Mouse (Mus musculus) midbrain, embryonic 14.5 days (tissue): Measurements from ENCODE around the gene Bmf. TPM values are rescaled to one million over a fixed set of nuclear protein-coding genes. Genes with fewer than 3 reads are reported as not detected.
"Not testable (repeated sequence)": the region's sequence is repeated elsewhere in the genome, so short reads cannot be mapped to it uniquely, and the experiment has no call there.

Source experiments
- ATAC-seq: fragments of 200-750 bp; cut with Nextera tagmentation; 2 replicates; pipeline ENCODE4 v1.8.0; 2017; ENCODE audit warnings: moderate number of reproducible peaks, moderate library complexity; ENCODE audit not compliant: low FRiP score, low TSS enrichment
- DNase-seq: peaks from one replicate; pipeline ENCODE4 v3.0.0-alpha.2; 2015
- H3K27ac ChIP-seq: fragments of 300-500 bp; sonication (generic); replicated peaks from 2 replicates; pipeline ENCODE4 v1.5.1; 2014; ENCODE audit warnings: mild to moderate bottlenecking, low read depth, low read length, moderate library complexity
- H3K27me3 ChIP-seq: fragments of 300-500 bp; sonication (generic); 2 replicates; pipeline ENCODE4 v1.6.1; 2014; ENCODE audit warnings: low read length, control low read depth, mixed read lengths; ENCODE audit not compliant: control insufficient read depth, insufficient read depth
- H3K36me3 ChIP-seq: fragments of 300-500 bp; sonication (generic); 2 replicates; pipeline ENCODE4 v1.6.1; 2014; ENCODE audit warnings: low read length, control low read depth; ENCODE audit not compliant: control insufficient read depth, insufficient read depth
- H3K4me1 ChIP-seq: fragments of 300-500 bp; sonication (generic); 2 replicates; pipeline ENCODE4 v1.6.1; 2014; ENCODE audit warnings: mild to moderate bottlenecking, antibody characterized with exemption, low read length, control low read depth; ENCODE audit not compliant: control insufficient read depth, insufficient read depth
- H3K4me2 ChIP-seq: fragments of 300-500 bp; sonication (generic); 2 replicates; pipeline ENCODE4 v1.6.1; 2014; ENCODE audit warnings: mild to moderate bottlenecking, low read length, moderate library complexity
- H3K4me3 ChIP-seq: fragments of 300-500 bp; sonication (generic); replicated peaks from 2 replicates; pipeline ENCODE4 v1.5.1; 2014; ENCODE audit warnings: low read depth, low read length
- H3K9ac ChIP-seq: fragments of 300-500 bp; sonication (generic); replicated peaks from 2 replicates; pipeline ENCODE4 v1.6.1; 2014; ENCODE audit warnings: mild to moderate bottlenecking, low read length, moderate library complexity
- H3K9me3 ChIP-seq: fragments of 300-500 bp; sonication (generic); 2 replicates; pipeline ENCODE4 v1.6.1; 2016; ENCODE audit warnings: low read length, control low read depth, mixed read lengths; ENCODE audit not compliant: control insufficient read depth
- WGBS: fragments of 180-500 bp; shearing (Covaris S2); extraction: QIAGEN DNeasy Blood & Tissue Kit; methylation state at CpG from one replicate; pipeline ENCODE4 v1.1.7; 2014; 5-methylcytosine and 5-hydroxymethylcytosine counted together
- polyA plus RNA-seq: library from polyadenylated mRNA; unstranded; fragments of >200 nt; fragmentation: Nextera tagmentation; extraction: Ambion mirVana; gene quantifications from 2 replicates; pipeline ENCODE4 v1.2.1, GENCODE M21; 2014

Bmf gene
- polyA plus RNA-seq, 1 experiment from 2014 or later: 1.9 TPM

DNA sequence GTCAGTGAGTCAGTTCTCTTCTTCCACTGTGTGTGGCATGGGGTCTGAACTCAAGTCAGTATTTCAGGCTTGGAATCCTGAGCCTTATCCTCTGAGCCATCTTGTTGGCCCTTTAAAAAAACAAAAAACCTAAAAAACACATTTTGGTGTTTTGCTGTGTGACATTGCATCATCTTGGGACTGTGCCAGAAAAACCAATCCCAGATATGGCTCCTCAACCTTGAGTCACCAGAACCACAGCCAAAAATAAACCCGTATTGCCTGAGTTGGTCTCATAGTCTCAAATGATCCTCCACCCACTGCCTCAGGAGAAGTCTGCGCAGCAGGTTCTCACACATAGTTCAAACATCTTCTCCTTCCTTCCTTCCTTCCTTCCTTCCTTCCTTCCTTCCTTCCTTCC lies 21.5 kb upstream of the Bmf start:
- H3K4me2 ChIP-seq: no peak overlapping the region
- no peak for DNase-seq
- no peak for ATAC-seq
- 96% methylated on average over 2 of the region's 2 CpGs for WGBS
- no peak overlapping the region for H3K9ac ChIP-seq
- H3K27me3 ChIP-seq: no peaks in the 10 kb centered on the region
- H3K27ac ChIP-seq: no peak overlapping the region
- H3K4me1 ChIP-seq: no peaks in the 10 kb centered on the region
- no peak overlapping the region for H3K4me3 ChIP-seq
- H3K9me3 ChIP-seq: no peaks in the 10 kb centered on the region
- no peaks in the 10 kb centered on the region for H3K36me3 ChIP-seq

- Histone ChIP-seq H3K4me1 (no peaks in the 10 kb centered on the region), H3K4me2 (no peak overlapping the region), H3K36me3 (no peaks in the 10 kb centered on the region), H3K9ac (no peak overlapping the region), H3K27ac (no peak overlapping the region), H3K9me3 (no peaks in the 10 kb centered on the region), H3K4me3 (no peak overlapping the region), H3K27me3 (no peaks in the 10 kb centered on the region)
- WGBS: 89% methylated on average over 8 of the region's 8 CpGs
- no peak for ATAC-seq
- no peak for DNase-seq
These were observed 17.7 kb upstream of the Bmf start for GRCm38 (mm10) chr2:118567179-118567578.

- Histone ChIP-seq H3K27ac (no peak overlapping the region), H3K27me3 (no peaks in the 10 kb centered on the region), H3K36me3 (no peaks in the 10 kb centered on the region), H3K4me2 (no peak overlapping the region), H3K4me1 (no peaks in the 10 kb centered on the region), H3K9ac (no peak overlapping the region), H3K9me3 (no peaks in the 10 kb centered on the region), H3K4me3 (no peak overlapping the region)
- ATAC-seq: no peak
- 93% methylated on average over 3 of the region's 3 CpGs for WGBS
- DNase-seq: no peak
These were observed 12.9 kb upstream of the Bmf start for GRCm38 (mm10) chr2:118562431-118562830.

DNA sequence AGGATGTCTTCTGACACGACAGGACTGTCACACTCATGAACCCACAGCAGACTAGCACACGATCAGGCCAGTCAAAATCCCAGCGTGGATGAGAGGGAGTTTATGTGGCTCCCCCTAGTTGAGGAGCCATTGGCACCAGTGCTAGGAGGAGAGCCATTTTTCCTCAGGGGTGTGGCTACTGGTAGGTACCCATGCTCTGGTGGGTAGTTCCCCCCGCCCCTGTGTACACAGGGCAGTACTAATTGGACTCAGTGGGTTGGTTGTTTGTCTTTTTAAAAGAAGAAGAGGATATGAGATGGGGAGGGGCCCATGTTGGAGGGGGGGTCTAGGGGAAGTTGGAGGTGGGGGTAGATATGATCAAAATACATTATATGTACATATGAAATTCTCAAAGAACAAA lies 12.5 kb upstream of the Bmf start:
- Histone ChIP-seq H3K9ac (no peak overlapping the region), H3K27ac (no peak overlapping the region), H3K4me1 (no peaks in the 10 kb centered on the region), H3K27me3 (no peaks in the 10 kb centered on the region), H3K4me2 (no peak overlapping the region), H3K36me3 (no peaks in the 10 kb centered on the region), H3K4me3 (no peak overlapping the region), H3K9me3 (no peaks in the 10 kb centered on the region)
- DNase-seq: no peak
- ATAC-seq: no peak
- 75% methylated on average over 4 of the region's 4 CpGs for WGBS

DNA sequence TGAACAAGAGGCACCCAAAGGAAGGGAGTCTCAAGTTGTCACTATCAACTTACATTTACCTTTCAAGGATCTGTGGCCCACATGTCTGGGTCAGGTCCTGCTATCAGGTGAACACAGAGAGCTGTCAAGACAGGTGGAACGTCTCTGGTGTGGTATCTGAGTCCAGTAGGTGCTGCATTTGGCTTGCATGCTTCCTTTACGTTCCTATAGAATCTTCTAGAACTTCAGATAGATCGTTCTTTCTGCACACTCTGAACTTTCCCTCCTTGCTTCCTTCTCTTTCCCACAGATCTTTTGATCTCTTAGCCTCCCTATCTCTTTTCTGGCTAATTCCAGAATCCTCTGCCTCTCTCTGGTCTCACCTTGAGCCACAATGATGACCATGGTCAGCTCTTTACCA lies 8.9 kb upstream of the Bmf start:
- DNase-seq (no peak), ATAC-seq (no peak)
- Histone ChIP-seq H3K4me3 (no peak overlapping the region), H3K27me3 (no peaks in the 10 kb centered on the region), H3K27ac (no peak overlapping the region), H3K9ac (no peak overlapping the region), H3K9me3 (no peaks in the 10 kb centered on the region), H3K4me2 (no peak overlapping the region), H3K36me3 (no peaks in the 10 kb centered on the region), H3K4me1 (0 out of 2 replicates have a peak, but pooled peaks cover 4% of the 10 kb centered on the region)
- 91% methylated on average over 3 of the region's 3 CpGs for WGBS

GRCm38 (mm10) chr2:118554356-118554990 lies 5.0 kb upstream of the Bmf start:
- not testable (repeated sequence) for DNase-seq, H3K27me3 ChIP-seq, H3K4me1 ChIP-seq, H3K36me3 ChIP-seq, H3K9ac ChIP-seq, H3K9me3 ChIP-seq
- WGBS: 50% methylated on average over 14 of the region's 17 CpGs
- 0 out of 2 replicates have a peak, but pooled peaks have one; percentile 14 for ATAC-seq
- peak overlapping the region; percentile 63; the same call in 1 of the 2 replicates for H3K27ac ChIP-seq
- peak overlapping the region; percentile 40 for H3K4me3 ChIP-seq
- H3K4me2 ChIP-seq: peak overlapping the region; percentile 49

DNA sequence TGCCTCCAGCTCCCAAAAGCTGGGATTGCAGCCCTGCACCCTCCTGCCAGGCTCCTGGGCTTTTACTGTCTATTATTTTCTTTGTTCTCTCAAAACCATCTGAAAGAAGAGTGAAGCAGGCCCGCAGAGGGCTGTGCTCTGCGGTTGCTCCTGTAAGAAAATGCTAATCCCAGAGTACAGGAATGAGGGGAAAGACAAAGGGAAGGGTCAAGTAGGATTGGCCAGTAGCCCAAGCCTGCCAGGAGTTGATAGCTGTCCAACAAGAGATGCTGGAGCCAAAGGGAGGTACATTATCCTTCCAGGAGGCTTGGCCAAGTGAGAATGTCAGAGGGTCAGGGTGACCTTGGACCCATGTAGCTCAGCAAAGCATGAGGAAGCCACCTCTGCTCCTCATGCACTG lies 2.1 kb upstream of the Bmf start:
- no peak overlapping the region for H3K4me2 ChIP-seq
- H3K27me3 ChIP-seq: peaks cover 9% of the 10 kb centered on the region; the same call in 1 of the 2 replicates
- H3K27ac ChIP-seq: no peak overlapping the region
- no peak for DNase-seq
- no peak for ATAC-seq
- peaks cover 17% of the 10 kb centered on the region; the same call in 1 of the 2 replicates for H3K4me1 ChIP-seq
- 41% methylated on average over 2 of the region's 2 CpGs for WGBS
- H3K4me3 ChIP-seq: no peak overlapping the region
- no peak overlapping the region for H3K9ac ChIP-seq
- H3K9me3 ChIP-seq: no peaks in the 10 kb centered on the region
- no peaks in the 10 kb centered on the region for H3K36me3 ChIP-seq

DNA sequence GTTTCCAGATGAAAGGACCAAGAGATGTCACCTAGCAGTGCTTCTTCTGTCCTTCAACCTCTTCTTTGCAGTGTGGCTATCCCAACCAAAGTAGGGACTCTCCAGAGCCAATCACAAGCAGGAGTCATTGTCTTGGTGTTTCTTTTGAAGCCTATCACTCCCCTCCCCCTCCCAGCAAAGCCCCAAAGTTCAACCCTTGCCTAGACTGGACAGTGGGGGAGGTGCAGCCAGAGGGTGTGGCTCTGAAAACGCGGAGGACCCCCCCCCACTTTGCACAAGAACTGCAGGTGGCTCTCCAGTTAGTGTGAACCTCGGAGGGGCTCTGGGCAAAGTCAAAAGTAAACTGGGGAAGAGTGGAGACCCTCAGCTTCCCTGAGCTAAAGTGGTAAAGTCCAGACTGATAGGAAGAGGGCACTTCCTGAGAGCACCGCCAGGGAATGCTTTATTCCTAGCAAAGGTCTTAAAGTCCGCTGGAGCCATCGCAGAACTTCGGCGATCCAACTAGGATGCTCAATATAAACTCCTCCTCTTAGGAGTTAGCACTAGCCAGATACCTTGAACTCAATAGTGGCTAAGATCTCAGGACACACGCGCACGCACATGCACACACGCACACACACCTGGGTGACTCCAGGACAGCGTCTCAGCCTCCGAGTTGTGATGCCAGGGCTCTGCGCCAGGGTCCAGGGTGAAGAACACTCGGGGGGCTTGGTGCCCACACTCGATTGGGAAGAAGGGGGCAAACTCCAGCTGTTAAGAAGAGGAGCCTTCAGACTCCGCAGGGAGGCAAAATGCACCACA lies 866 bp downstream of the Bmf start:
- Histone ChIP-seq H3K4me2 (peak overlapping the region; percentile 95), H3K27me3 (peaks cover 9% of the 10 kb centered on the region; the same call in 1 of the 2 replicates), H3K4me3 (peak overlapping the region; percentile 84), H3K9me3 (no peaks in the 10 kb centered on the region), H3K9ac (peak overlapping the region; percentile 78), H3K4me1 (peaks cover 31% of the 10 kb centered on the region), H3K27ac (no peak overlapping the region), H3K36me3 (no peaks in the 10 kb centered on the region)
- peak; percentile 48 for DNase-seq
- ATAC-seq: no peak
- WGBS: under 1% methylated on average over 18 of the region's 18 CpGs
